Mouse (Mus musculus) embryo, embryonic 9.5 days (tissue): Measurements from ENCODE around the gene Ptprn2.

Experiments used
- DNase-seq: peaks from one replicate; pipeline ENCODE4 v3.0.0-alpha.2; 2017; ENCODE audit errors: extremely low spot score

Gene Ptprn2

DNA sequence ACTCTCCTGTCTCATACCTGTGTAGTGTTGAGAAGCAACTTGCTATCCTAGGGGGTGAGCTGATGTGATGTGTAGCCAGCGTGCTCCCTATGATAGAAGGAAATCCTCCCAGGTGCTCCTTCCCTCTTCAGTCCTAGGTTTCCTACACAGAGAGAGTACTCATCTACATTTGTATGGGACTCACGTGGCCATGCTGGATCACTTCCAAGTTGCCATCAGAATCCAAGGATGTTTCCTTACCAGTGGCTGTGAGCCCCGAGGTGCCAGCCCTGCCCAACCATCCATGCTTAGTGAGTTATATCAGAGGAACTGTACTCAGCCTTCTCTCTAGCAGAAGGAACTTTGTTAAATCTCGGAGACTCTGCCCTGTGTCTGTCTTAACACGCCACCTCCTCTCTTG is 729.4 kb downstream of the Ptprn2 start:
- no peak for DNase-seq

DNA sequence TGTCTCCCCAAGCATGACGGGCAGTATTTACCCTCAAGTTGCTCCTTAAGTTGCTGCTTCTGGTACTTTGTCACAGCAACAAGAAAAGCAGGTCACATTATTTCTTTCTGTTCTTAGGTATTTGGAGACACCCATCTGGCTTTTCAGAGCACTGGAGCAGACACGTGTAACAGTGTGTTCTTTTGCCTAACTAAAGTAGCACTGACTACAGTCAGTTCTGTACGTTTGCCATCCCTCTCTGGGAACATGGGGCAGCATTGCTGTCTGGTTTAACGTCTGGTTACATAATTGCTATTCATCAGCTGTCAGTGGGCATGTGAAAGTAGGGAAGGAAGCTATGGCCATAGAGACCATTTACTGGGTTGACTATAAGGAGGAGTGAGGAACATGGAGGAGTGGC is 736.4 kb downstream of the Ptprn2 start:
- DNase-seq = no peak

DNA sequence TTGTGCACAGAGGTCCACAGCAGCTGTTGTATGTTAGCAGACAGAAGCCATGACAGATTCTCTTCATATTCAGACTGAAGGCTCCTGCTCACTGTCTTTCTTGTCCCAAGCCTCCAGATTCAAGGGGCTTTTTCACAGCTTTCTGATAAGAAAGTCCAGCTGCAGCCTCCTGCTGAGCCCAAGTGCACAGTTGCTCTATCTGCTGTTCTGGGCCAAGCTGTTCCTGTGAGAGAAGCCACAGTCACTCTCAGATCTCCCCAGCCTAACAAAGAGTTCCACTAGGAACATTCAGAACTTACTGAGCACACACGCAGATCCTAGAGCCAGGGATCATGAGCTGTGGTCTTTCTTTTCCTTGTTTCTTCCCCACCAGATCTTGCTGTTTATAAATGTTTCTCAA is 738.5 kb downstream of the Ptprn2 start:
- no peak for DNase-seq

DNA sequence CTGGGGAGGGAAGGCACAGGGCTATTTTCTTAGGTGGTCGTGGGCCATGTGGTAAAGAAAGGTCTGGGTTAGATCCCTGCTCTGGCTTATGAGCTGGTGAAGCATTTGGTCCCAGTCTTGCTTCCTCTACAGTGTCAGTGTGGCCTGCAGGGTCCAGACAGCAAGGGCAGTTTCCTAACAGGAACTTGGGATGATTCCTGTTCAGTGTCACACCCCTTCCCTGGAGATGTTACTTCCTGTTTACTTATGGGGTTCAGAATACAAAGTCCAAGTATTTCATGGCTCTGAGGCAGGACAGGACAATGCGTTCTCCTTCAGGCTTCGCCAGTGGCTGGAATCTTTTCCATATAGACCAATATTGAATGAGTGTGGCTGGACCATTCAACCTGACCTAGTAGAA is 741.7 kb downstream of the Ptprn2 start:
- DNase-seq = no peak

DNA sequence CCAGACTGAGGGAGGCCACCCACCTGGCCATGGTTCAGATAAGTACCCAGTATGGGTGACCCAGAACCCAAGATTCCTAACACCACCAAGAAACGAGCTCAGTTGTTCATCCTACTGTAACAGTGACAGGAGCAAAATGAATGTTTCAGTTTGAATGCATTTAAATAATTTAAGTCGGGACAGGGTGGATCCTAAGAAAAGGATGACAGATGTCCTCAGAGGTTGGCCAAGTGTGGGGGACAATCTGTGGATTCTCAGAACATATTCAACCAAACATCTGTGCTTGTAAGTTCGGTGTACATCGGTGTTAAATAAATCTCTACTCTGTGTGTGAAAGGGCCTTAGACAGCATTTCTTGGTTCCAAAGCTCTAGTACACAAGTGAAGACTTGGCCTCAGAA is 743.9 kb downstream of the Ptprn2 start:
- no peak for DNase-seq

DNA sequence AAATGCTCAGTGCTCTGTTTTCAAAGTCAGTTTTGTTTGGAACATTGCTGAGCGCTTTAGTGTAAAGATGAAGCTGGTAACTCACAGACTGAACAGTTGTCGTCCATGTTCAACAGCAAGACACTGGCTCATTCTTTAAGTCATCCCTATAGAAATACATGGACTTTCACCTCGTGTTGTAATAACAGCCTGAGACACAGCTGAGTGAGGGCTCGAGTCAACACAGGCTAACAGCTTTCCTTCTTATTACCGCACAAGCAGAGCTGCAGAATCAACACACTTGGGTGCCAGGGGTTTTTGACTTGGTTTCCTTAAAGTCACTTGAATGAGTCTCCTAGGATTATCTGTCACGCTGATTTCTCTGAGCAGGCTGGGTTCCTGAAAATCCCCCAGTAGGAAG is 744.8 kb downstream of the Ptprn2 start:
- DNase-seq = no peak

DNA sequence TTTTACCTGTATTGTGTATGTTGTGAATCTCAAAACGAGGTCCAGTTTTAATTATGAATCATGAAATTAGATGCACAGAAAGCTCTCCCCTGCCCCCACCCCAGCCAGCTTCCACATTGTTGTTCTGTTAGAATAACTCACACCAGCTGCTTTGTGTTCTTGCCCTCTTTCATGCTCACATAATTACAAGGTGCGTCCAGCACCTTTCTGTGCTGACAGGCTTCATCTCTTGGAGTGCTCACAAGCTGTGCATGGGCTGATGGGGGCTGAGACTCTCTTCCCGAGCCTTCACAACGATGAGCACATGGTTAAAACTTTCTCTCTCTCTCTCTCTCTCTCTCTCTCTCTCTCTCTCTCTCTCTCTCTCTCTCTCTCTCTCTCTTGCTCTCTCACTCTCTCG is 746.3 kb downstream of the Ptprn2 start:
- DNase-seq = no peak

DNA sequence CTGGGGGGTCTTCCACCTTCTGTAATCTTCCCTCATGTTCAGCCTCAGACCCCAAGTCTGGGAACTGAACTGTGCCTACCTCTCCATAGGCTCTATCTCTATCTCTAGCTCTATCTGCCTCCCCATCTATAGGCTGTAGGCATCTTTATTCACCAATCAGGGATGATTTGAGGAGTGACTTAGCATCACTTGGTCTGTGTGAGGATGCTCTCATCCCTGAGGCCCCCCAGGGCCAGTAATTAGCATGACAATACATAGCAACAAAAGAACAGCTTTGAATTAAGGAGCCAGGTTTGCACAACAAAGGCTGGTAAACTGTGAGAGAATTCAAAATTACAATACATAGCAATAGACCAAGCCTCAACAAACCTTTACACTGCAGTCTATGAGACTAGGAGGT is 749.6 kb downstream of the Ptprn2 start:
- DNase-seq = no peak

DNA sequence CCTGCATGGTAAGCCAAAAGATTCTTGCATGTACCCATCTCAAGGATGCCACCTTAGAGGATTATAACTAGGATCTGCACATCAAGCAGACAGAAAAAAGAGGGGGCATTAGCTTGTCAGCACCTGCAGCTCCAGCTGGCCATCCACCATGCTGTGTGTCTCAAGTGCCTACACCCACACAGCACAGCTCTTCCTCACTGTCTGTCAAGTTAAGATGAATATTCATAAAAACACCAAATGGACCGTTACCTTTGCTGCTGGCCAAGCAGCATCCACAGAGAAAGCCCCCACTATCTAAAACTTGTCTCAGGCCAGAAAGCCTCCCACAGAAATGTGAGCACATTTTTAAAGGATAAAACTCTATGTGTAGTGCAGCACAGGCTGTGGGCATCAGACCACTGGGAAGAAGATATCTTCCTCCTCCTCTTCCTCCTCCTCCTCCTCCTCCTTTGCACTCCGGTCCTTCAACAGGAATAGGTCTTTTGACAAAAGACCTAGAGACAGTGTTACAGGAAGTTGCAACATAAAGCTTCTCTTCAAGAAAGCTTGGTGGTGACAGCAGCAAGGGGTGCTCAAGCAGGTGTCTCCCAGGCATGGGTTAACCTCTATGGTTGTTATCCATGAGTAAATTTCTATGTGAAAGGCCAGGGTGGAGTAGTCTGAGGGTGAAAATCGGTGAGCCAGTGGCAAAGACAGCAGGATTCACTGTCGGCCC is 750.7 kb downstream of the Ptprn2 start:
- DNase-seq = no peak

DNA sequence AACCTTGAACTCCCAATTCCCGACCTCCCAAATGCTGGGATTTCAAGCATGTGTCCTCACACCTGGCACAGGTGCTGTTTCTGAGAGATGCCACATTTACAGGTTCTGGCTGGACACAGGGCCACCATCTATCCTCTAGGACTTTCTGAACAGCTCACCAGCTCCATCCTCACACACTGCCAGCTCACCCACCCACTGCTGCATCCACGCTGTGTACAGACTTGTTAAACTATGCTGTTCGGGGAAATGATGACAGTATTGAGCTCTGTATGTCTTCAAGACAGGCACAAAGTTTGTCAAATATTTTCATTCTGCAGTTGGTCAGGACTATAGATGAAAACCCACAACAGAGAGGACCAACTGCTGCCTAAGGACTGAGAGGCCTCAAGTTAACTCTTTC is 751.5 kb downstream of the Ptprn2 start:
- DNase-seq = no peak

DNA sequence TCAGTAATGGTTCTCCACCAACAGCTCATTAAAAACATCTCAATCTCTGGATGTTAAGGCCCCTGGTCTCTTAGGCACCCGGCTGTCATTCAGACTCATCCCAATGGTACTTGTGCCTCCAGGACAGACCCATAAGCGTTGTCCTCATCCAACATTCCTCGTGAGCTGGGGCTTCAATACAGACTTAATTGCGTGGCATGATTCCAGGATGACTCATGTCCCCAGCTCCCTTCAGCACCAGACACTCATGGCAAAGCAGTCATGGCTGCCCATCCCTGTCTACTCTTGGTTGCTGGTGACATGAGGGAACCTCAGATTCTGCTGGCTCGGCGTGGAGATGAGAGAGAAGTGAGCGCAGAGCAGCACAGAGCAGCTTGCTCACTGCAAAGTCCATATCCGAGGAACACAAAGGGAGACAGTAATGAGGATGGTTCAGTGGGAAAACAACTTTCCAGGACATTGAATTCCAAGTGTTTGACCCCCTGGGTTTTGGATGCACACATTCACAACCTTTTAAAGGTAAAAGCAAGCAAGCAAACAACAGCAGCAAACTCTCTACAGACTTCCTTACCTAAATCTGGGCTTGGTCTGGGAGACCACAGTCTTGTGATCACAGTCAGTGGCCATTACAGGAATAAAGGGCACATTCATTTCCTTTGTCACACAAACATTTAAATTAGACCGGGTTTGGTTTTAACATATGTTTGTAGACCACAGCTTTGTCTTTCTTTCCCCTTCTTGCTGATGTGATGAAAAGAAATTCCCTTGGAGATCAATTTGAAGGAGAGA is 754.6 kb downstream of the Ptprn2 start:
- DNase-seq = no peak

DNA sequence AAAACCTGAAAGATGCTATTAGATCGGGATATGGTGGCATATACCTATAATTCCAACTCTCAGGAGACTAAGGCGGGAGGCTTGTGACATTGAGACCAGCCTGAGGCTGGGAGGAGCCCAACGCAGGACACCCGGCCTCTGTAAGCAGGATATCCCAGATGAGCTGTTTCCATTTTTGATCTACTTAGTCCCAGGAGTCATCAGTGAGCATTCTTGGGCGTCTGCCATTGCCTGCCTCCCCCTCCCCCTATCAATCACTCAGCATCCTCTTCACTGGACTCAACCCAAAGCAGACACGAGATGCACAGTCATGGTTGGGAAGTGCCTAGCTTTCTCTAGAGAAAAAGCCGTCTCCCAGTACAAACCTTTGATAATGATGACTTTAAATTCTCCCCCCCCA is 756.7 kb downstream of the Ptprn2 start:
- no peak for DNase-seq

DNA sequence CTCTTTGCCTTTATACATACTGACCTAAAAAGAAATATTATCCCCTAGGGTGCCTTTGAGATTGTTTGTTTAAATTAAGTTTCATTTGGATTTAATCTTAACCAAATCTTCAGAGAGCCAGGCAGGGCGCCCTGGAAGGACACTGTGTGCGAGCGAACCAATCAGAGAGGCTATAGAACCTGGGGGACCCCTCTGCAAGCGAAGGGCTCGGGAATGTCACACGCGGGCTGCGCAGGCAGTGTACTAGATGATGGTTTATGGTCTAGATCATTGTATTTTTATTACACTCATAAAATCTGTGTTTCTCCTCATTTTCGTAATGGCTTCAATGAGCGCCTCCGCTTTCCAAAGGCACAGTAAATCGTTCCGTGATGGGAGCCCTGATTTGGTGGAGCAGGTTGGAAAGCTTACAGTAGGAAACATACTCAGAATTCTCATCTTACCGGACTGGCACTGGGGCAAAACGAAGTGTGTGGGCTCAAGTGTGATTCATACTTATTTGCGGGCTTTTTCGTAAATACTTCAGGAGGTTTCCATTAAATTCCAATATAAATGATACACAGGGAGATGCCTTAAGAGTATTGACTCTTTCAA is 760.5 kb downstream of the Ptprn2 start:
- no peak for DNase-seq

DNA sequence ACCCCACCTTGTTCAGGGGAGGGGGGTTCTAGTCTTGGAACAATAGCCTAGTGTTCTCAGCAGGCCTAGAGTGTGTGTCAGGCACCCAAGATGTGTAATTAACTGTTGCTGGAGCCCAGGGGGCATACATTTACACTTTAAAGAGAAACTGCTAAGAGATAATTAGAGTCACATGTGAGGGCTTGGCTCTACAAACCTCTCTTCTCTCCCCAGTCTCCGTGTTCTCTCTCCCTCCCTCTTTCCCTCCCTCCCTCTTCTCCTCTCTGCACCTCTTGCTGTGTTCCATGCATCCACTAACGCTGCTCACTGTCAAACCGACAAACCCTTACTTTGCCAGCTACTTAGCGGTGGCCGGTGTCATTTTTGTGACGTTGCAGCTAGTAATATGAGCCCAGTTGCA is 764.9 kb downstream of the Ptprn2 start:
- DNase-seq = peak; percentile 19

DNA sequence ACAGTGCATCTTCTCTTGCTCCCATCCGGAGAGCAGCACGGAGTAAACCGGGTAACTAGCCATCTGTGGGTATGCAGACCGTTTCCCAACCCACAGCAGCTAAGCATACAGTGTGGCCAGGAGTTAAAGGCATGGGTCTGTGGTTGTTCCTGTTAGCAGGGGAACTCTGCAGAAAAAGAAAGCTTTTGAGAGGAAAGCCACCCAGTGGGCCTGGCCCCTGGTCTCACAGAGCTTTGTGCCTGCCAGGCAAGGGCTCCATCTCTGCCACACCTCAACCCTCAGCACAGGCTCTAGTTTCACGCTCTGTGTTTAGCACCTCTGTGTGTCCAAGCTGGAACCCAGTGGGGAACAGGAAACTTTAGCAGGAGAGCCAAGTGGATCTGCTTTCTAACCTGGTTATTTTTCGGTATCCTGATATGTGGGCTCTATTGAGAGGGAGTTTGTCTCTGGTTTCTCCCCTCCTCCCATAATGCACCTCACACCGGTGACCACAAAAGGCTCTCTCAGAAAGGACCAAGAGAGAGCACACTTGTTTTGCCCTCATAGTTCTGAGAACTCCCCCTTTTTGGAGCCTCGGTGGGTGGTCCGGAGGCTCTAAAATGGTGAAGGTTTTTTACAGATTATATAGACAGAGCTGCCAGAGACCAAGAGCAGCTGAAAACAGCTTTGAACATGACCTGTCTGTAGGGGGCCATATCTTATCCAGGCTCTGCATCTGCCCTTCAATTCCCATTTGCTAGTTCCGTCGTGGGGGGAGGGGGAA is 766.3 kb downstream of the Ptprn2 start:
- DNase-seq = no peak

DNA sequence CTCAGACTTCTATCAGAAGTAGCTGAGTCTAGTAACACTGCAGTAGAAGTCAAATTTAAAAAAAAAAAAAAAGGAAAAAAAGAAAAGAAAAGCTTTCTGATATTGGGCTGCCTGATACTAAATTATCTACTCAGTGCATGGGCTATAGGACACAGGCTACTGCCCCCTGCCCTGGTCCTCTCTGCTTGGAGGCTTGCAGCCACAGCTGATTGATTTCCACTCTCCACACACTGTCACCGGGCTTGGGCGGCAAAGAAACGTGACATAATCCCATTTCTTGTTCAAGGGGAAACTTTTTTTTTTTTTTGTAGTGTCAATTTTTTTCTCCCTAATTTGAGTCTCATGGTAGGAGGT is 766.9 kb downstream of the Ptprn2 start:
- DNase-seq = no peak

DNA sequence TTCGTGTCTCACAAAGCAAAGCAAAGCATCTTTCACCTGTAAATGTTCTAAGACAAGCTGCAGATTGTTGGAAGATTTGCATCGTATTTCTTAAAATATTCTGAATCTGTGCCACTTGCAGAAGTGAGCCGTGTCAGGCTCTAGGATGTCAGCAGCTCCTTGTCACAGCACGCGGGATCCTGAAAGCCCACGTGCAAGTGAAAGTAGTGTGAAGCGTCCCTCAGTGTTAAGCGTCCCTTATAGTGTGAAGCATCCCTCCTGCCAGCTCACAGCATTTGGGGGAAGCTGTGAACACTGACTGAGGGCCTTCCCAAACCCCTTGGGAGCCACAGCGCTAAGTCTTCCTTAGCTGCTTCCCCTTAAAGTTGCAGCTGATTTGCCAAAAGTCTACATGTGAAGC is 768.8 kb downstream of the Ptprn2 start:
- no peak for DNase-seq

DNA sequence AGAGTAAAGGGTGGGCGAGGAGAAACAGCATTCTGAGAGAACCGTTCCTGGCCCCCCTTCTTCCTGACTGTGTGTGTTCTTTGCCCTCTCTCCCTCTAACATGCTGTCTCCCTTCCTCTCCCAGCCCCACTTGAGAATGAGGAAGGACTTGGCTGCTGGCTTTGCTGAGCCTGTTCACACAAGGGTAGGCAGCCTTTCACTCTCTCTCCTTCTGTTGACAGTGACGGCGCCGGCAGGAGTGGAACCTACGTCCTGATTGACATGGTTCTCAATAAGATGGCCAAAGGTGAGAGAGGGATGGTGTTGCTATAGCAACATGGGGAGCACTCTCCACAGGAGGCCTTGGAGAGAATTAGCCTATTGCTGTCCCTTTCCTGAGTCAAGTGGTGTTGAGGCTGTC is 769.8 kb downstream of the Ptprn2 start:
- DNase-seq = peak; percentile 37

DNA sequence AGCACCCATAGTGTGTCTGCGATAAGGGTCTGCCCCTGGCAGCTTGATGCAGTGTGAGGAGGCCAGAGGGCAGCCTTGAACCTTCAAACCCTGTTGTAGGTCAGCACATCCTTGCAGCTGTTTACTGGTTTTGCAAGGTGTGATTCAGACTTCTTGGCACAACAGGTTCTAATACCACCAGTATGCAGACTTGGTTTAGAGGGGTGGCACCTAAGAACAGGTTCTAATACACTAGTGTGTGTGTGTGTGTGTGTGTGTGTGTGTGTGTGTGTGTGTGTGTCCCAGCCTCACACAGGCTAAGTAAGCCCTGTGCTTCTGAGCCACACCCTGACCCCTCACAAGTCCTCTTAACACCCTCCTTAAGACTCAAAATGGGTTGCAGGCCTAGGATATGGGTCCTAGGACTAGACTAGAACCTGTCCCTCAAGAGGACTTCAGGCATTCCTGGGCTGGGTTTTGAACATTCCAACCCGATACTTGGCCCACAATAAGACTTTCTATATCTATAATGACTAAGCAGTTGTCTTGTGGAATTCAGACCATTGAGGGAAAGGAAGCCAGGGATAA is 770.3 kb downstream of the Ptprn2 start:
- DNase-seq = peak; percentile 19

DNA sequence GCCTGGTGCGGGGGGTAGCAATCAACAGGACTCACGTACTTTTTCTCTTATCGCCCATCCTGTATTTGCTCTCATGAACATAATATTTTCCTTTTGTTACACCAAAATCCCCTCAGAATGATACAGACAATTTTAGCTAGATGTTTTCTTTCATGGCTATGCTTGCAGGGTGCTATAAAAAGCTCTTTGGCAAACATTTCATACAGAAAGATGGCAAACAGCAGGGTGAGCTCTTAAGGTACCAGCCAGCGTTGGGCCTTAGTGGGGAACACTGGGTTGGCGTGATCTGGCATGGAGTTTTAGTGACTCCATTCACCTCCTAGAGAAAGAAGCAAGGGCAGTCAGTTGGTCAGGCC is 771.3 kb downstream of the Ptprn2 start:
- no peak for DNase-seq

DNA sequence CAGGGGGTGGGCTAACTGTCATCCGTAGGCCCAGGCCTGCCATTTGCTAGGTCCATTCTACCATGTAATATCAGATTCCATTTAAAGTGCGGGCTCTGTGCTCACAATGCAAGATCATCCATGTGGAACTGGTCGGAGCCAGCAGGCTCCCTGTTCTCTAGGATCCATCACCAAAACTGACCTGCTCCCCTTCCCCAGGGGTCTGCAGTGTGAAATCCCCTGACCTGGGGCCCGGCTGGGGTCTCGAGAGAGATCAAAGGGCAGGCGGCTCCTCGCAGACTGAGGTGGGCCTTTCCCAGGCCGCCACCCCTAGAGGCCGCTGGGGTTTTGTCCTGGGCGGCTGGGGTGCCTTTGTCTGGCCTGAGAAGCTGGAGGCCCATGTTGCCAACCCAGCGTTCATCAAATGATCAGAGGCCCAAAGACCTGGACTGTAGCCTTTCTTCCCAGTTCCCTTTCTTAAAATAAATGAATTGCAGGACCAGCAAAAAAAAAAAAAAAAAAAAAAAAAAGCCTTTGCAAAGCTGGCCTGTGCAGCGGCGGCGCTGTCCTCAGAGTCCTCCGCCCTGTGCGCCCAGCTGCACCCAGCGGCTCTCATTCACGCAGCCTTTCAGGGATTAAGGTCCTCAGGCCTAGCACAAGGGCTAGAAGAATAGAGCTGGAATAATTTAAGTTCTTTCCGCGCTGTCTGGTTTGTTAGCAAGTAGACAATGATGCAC is 771.8 kb downstream of the Ptprn2 start:
- DNase-seq = peak; percentile 83
